Mouse (Mus musculus) midbrain, embryonic 12.5 days (tissue): ENCODE data around the gene Camsap2. TPM values are rescaled to one million over a fixed set of nuclear protein-coding genes. Genes with fewer than 3 reads are reported as not detected.

Experiments used
- ATAC-seq: fragments of 200-750 bp; cut with Nextera tagmentation; 2 replicates; pipeline ENCODE4 v1.8.0; 2017; ENCODE audit warnings: low read depth, moderate TSS enrichment, moderate library complexity; ENCODE audit not compliant: low FRiP score
- H3K27ac ChIP-seq: fragments of 300-500 bp; sonication (generic); replicated peaks from 2 replicates; pipeline ENCODE4 v1.5.1; 2016; ENCODE audit warnings: mild to moderate bottlenecking
- H3K27me3 ChIP-seq: fragments of 300-500 bp; sonication (generic); 2 replicates; pipeline ENCODE4 v1.6.1; 2016; ENCODE audit warnings: mild to moderate bottlenecking
- H3K36me3 ChIP-seq: fragments of 300-500 bp; sonication (generic); 2 replicates; pipeline ENCODE4 v1.6.1; 2016
- H3K4me1 ChIP-seq: fragments of 300-500 bp; sonication (generic); 2 replicates; pipeline ENCODE4 v1.6.1; 2016
- H3K4me2 ChIP-seq: fragments of 300-500 bp; sonication (generic); replicated peaks from 2 replicates; pipeline ENCODE4 v1.6.1; 2016; ENCODE audit warnings: mild to moderate bottlenecking, moderate library complexity
- H3K4me3 ChIP-seq: fragments of 300-500 bp; sonication (generic); 2 replicates; pipeline ENCODE4 v1.5.1; 2016; ENCODE audit warnings: mild to moderate bottlenecking
- H3K9ac ChIP-seq: fragments of 300-500 bp; sonication (generic); replicated peaks from 2 replicates; pipeline ENCODE4 v1.6.1; 2016; ENCODE audit warnings: mild to moderate bottlenecking, moderate library complexity
- H3K9me3 ChIP-seq: fragments of 300-500 bp; sonication (generic); 2 replicates; pipeline ENCODE4 v1.6.1; 2016; ENCODE audit warnings: mild to moderate bottlenecking
- WGBS: fragments of 180-500 bp; shearing (Covaris S2); methylation state at CpG from one replicate; pipeline ENCODE4 v1.1.7; 2016; 5-methylcytosine and 5-hydroxymethylcytosine counted together
- polyA plus RNA-seq: library from polyadenylated mRNA; unstranded; fragments of >200 nt; fragmentation: Nextera tagmentation; extraction: Ambion mirVana; gene quantifications from 2 replicates; pipeline ENCODE4 v1.2.1, GENCODE M21; 2016

Gene Camsap2
- polyA plus RNA-seq, 1 experiment from 2014 or later: 34.2 TPM

DNA sequence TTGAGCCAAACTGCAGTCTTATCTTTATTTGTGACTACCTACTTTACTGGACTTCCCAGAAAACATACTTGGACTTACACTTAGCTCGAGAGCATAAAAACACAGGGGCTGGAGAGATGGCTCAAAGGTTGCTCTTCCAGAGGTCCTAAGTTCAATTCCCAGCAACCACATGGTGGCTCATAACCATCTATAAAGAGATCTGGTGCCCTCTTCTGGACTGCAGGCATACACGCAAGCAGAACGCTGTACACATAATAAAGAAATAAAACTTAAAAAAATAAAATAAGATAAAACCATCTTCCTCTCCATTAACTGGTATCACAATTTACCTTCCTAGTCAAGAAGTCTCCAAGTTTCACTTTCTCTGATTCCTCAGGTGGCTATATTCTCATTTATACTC lies 5.4 kb downstream of the Camsap2 start:
- WGBS: 94% methylated on average over 3 of the region's 3 CpGs
- no peak overlapping the region for H3K4me2 ChIP-seq

DNA sequence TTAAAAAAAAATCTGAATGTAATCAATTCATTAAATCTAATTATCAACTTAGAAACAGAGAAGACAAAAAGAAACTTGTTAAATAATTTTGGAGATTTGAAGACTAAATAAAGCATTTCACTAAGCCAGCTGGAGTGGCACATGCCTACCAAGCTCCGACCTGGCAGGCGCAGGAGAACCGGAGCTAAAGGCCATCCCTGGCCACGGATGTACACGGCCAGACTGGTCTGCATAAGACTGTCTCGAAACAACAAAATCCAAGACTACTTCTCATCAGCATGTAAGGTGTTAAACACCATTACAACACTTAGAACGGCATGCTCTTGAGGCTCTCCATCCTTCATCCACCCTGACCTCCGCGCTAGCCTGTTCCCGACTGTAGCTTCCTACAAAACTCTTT lies 11.2 kb downstream of the Camsap2 start:
- Histone ChIP-seq H3K4me2 (no peak overlapping the region), H3K9me3 (no peaks in the 10 kb centered on the region), H3K27ac (no peak overlapping the region), H3K36me3 (peaks cover 8% of the 10 kb centered on the region; the same call in 1 of the 2 replicates), H3K27me3 (no peaks in the 10 kb centered on the region), H3K4me1 (peaks cover 7% of the 10 kb centered on the region), H3K9ac (no peak overlapping the region), H3K4me3 (no peak overlapping the region)
- 94% methylated on average over 10 of the region's 10 CpGs for WGBS
- ATAC-seq: no peak

More for the DNA sequence above, 5.4 kb downstream of the Camsap2 start:
- no peaks in the 10 kb centered on the region for H3K9me3 ChIP-seq
- H3K27me3 ChIP-seq: no peaks in the 10 kb centered on the region
- ATAC-seq: no peak
- H3K9ac ChIP-seq: no peak overlapping the region
- no peak overlapping the region for H3K27ac ChIP-seq
- H3K4me1 ChIP-seq: peaks cover 28% of the 10 kb centered on the region
- H3K36me3 ChIP-seq: no peaks in the 10 kb centered on the region
- H3K4me3 ChIP-seq: no peak overlapping the region

DNA sequence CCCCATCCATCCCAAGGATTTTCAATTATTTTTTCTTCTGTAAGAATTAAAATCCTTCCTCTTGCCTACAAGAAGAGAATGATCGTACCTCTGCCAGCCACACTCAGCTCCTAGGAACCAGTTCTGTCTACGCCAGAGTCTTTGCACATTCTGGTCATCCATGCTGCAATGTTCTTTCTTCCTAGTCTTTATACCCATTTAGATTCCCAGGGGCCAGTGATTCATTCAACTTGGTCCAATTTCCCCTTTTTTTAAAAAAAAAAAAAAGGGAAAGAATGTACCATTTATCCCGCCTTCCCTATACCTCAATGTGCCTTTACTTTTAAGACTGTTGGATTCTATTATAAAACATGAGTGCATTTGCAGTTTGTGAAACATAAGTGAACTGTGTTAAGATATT lies 12.4 kb downstream of the Camsap2 start:
- WGBS: 91% methylated on average over 3 of the region's 3 CpGs
- Histone ChIP-seq H3K9ac (no peak overlapping the region), H3K36me3 (peaks cover 10% of the 10 kb centered on the region; the same call in 1 of the 2 replicates), H3K4me2 (no peak overlapping the region), H3K27ac (no peak overlapping the region), H3K4me1 (peaks cover 7% of the 10 kb centered on the region), H3K27me3 (no peaks in the 10 kb centered on the region), H3K9me3 (no peaks in the 10 kb centered on the region), H3K4me3 (no peak overlapping the region)
- ATAC-seq: no peak

DNA sequence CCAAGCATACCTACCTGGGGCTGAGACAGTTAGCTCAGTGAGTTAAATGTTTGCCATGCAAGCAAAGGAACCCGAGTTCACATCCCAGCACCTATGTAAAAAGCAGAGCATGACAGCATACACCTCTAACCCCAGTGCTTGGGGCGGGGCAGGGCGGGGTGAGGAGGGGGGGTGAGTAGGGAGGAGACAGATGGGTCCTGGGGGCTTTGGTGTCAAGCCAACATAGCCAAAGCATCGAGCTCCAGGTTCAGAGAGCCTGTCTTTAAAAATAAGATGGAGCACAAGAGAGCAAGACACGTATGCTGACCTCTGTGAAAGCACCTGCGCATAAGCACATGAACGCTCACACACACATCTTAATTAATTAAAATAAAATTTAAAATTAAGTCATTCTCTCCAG lies 12.8 kb downstream of the Camsap2 start:
- Histone ChIP-seq H3K9me3 (no peaks in the 10 kb centered on the region), H3K4me1 (peaks cover 7% of the 10 kb centered on the region), H3K4me2 (no peak overlapping the region), H3K27me3 (no peaks in the 10 kb centered on the region), H3K27ac (no peak overlapping the region), H3K36me3 (peaks cover 10% of the 10 kb centered on the region; the same call in 1 of the 2 replicates), H3K4me3 (no peak overlapping the region), H3K9ac (no peak overlapping the region)
- WGBS: 94% methylated on average over 7 of the region's 7 CpGs
- ATAC-seq: no peak

DNA sequence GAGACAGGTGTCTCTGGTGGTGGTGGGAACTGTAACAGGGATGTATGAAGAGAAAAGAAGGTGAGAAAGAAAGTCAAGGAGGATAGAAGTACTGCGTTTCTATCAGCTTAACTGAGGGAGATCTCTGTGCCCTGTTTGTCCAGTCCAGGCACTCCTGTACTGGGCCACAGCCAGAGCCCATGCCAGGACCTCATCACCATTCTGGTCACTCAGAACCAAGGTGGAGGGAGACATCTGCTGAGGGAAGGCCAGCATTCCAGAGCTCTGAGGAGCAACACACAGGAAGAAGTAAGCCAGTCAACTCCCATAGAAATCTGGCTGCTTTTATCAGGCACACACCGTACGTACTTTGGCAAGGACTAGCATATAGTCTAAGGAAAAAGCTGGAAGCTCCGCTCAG lies 14.1 kb downstream of the Camsap2 start:
- Histone ChIP-seq H3K4me1 (peaks cover 10% of the 10 kb centered on the region), H3K4me3 (no peak overlapping the region), H3K9me3 (no peaks in the 10 kb centered on the region), H3K36me3 (peaks cover 13% of the 10 kb centered on the region; the same call in 1 of the 2 replicates), H3K27ac (no peak overlapping the region), H3K4me2 (no peak overlapping the region), H3K27me3 (no peaks in the 10 kb centered on the region), H3K9ac (no peak overlapping the region)
- WGBS: 94% methylated on average over 4 of the region's 4 CpGs
- ATAC-seq: no peak

DNA sequence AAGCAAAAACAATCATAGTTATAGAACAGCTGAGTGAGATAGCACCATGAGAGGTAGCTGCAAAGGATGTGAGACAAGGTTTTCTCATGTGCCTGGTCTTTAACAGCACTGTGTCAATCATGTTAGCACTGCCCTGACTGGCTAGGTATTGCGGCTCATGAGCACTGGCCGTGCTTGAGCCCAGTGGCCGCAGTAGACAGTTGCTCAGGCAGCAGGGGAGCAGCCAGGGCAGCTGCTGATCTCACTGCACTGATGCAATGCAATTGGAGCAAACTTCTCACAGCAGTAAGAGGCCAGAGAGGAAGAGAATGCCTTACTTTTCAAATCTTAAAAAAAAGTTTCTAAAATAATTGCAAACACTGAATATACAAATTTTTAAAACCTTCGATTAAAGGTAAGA lies 16.5 kb downstream of the Camsap2 start:
- Histone ChIP-seq H3K36me3 (peaks cover 15% of the 10 kb centered on the region), H3K4me3 (no peak overlapping the region), H3K4me2 (no peak overlapping the region), H3K27me3 (no peaks in the 10 kb centered on the region), H3K9ac (no peak overlapping the region), H3K4me1 (peaks cover 16% of the 10 kb centered on the region), H3K27ac (no peak overlapping the region), H3K9me3 (no peaks in the 10 kb centered on the region)
- 87% methylated on average over 4 of the region's 4 CpGs for WGBS
- ATAC-seq: no peak

DNA sequence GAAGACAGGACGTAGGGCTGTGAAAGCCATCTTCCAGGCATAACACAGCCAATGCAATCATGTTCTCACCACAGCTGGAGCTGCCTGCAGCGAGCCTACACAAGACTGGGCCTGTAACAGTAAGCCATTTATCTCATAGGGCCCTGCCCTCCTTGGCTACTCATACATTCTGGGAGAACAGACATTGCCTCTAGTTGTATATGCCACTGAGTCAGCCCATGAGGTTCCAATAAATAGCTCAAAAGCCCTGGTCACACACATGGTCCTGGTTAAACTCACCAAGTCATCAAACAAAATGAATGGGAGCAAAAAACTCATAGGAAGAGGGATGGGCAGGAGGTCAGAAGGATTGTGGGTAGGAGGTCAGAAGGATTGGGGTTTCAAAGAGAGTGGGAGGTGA lies 17.3 kb downstream of the Camsap2 start:
- WGBS: 88% methylated on average over 2 of the region's 2 CpGs
- Histone ChIP-seq H3K36me3 (peaks cover 21% of the 10 kb centered on the region), H3K4me1 (peaks cover 11% of the 10 kb centered on the region), H3K9me3 (no peaks in the 10 kb centered on the region), H3K27ac (no peak overlapping the region), H3K9ac (no peak overlapping the region), H3K4me2 (no peak overlapping the region), H3K4me3 (no peak overlapping the region), H3K27me3 (no peaks in the 10 kb centered on the region)
- ATAC-seq: no peak

DNA sequence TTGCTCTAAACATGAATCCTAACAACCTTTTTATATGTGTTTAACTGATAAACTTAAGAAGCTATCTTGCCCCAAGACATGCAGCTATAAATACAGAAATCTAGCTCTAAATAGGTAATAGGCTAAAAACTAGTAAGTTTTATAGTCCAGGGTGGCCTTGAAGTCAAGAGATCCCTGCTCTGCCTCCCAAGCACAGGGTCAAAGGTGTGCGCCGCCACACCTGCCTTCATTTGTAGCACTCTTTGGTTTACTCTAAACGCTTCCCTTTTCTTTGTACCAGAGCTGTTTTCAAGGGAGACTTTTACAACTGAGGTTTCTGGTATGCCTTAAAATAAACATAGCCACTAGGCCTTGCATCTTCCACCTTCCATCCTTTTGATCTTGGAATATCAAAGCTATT lies 18.3 kb downstream of the Camsap2 start:
- Histone ChIP-seq H3K27me3 (no peaks in the 10 kb centered on the region), H3K4me2 (no peak overlapping the region), H3K36me3 (peaks cover 29% of the 10 kb centered on the region), H3K9me3 (no peaks in the 10 kb centered on the region), H3K4me3 (no peak overlapping the region), H3K27ac (no peak overlapping the region), H3K4me1 (peaks cover 11% of the 10 kb centered on the region), H3K9ac (no peak overlapping the region)
- no peak for ATAC-seq
- WGBS: 95% methylated on average over 3 of the region's 3 CpGs

DNA sequence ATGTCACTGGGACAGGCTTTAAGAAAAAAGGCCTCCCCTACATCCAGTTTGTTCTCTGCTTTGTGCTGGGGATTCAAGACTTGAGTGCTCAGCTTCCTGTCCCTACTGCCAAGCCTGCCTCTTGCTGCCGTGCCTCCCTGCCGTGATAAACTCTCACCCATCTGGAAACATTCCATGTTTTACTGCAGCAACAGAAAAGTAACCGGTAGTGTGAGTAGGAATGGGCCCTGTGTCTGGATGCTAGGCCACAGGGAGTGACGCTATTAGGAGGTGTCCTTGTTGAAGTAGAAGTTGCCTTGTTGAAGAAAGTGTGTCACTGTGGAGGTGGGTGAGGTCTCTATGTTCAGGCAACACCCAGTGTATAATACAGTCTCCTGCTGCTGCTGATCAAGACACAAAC lies 20.0 kb downstream of the Camsap2 start:
- no peak overlapping the region for H3K9ac ChIP-seq
- no peak for ATAC-seq
- no peak overlapping the region for H3K4me2 ChIP-seq
- peaks cover 24% of the 10 kb centered on the region for H3K36me3 ChIP-seq
- 55% methylated on average over 4 of the region's 4 CpGs for WGBS
- no peak overlapping the region for H3K4me3 ChIP-seq
- H3K27ac ChIP-seq: 0 out of 2 replicates have a peak overlapping the region, but pooled peaks have one; percentile 43
- H3K27me3 ChIP-seq: no peaks in the 10 kb centered on the region
- peaks cover 11% of the 10 kb centered on the region for H3K4me1 ChIP-seq
- no peaks in the 10 kb centered on the region for H3K9me3 ChIP-seq

DNA sequence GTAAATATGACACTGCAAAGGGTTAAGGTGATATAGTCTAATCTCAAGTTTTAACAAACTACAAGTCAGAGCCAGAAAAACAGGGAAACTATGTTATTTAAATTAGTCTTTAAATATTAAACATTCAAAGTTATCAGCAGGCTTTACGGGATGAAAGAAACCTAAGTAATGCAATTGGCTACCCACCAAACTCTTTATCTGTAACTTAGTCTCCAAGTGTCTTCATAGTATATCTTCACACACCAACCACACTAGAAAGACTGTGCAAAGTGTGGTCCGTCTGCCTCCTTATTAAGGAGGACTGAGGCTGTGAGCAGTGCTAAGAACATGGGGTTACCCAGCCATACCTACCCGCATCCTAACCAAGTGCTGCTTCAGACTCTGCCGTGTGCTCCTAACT lies 23.6 kb downstream of the Camsap2 start:
- no peak overlapping the region for H3K9ac ChIP-seq
- peaks cover 11% of the 10 kb centered on the region for H3K4me1 ChIP-seq
- no peaks in the 10 kb centered on the region for H3K27me3 ChIP-seq
- ATAC-seq: no peak
- H3K4me2 ChIP-seq: no peak overlapping the region
- H3K36me3 ChIP-seq: peaks cover 22% of the 10 kb centered on the region
- no peaks in the 10 kb centered on the region for H3K9me3 ChIP-seq
- no peak overlapping the region for H3K27ac ChIP-seq
- no peak overlapping the region for H3K4me3 ChIP-seq
- WGBS: 96% methylated on average over 4 of the region's 4 CpGs

DNA sequence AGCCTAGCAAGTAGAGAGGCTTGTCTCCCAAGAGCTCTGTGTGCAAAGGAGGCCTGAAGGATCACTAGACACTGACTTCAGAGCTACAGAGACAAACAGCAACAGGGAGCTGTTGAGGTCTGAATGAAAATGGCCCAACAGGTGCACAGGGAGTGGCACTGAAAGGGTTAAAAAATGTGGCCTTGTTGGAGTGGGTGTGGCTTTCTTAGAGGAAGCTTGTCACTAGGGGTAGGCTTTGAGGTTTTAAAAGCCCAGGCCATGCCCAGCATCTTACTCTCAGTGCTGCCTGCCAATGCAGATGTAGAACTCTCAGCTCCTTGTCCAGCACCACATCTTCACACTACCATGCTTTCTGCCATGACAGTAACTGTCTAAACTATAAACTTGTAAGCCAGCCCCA lies 29.6 kb downstream of the Camsap2 start:
- Histone ChIP-seq H3K4me2 (no peak overlapping the region), H3K9ac (no peak overlapping the region), H3K4me3 (no peak overlapping the region), H3K36me3 (no peaks in the 10 kb centered on the region), H3K27me3 (no peaks in the 10 kb centered on the region), H3K27ac (no peak overlapping the region), H3K4me1 (no peaks in the 10 kb centered on the region), H3K9me3 (no peaks in the 10 kb centered on the region)
- ATAC-seq: no peak

DNA sequence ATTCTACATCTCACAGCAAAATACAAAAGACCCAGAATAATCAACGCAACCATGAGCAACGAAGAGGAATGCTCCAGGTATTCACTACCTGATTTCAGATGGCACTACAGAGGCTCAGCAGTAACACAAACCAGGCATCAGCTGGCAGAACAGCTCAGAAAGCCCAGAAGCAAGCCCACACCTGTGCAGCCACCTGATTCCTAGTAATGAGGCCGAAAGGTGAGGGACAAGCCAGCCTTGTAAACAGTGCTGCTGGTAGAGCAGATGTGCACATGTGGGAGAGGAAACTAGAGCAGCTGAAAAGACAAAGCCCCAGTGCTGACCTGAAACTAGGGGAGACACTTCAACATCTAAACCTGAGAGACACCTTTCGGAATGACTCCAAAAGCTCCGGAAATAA lies 36.7 kb downstream of the Camsap2 start:
- no peak overlapping the region for H3K4me2 ChIP-seq
- WGBS: 93% methylated on average over 5 of the region's 5 CpGs
- H3K27ac ChIP-seq: no peak overlapping the region
- 0 out of 2 replicates have a peak, but pooled peaks cover 2% of the 10 kb centered on the region for H3K4me1 ChIP-seq
- ATAC-seq: no peak
- no peak overlapping the region for H3K4me3 ChIP-seq
- H3K27me3 ChIP-seq: no peaks in the 10 kb centered on the region
- H3K9ac ChIP-seq: no peak overlapping the region
- H3K9me3 ChIP-seq: no peaks in the 10 kb centered on the region
- no peaks in the 10 kb centered on the region for H3K36me3 ChIP-seq

DNA sequence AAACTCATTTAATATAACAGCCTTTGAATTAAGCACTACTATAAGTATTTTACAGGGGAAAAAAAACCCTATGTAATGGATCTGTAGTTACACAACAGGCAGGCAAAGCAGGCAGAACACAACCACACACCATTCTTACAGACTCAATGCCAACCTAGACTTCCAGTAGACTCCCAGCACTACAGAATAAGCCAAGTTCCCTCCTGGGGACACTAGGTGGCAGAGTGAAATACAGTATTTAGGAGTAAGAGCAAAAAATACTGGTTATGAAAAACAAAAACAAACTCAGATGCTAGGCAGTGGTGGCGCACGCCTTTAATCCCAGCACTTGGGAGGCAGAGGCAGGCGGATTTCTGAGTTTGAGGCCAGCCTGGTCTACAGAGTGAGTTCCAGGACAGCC lies 39.5 kb downstream of the Camsap2 start:
- Histone ChIP-seq H3K9ac (no peak overlapping the region), H3K9me3 (no peaks in the 10 kb centered on the region), H3K27me3 (no peaks in the 10 kb centered on the region), H3K4me1 (0 out of 2 replicates have a peak, but pooled peaks cover 2% of the 10 kb centered on the region), H3K4me2 (no peak overlapping the region), H3K27ac (no peak overlapping the region), H3K4me3 (no peak overlapping the region), H3K36me3 (peaks cover 15% of the 10 kb centered on the region; the same call in 1 of the 2 replicates)
- no peak for ATAC-seq
- WGBS: 92% methylated on average over 3 of the region's 3 CpGs
